Mouse (Mus musculus): ENCODE results near the gene Rasal2. TPM values are rescaled to one million over a fixed set of nuclear protein-coding genes. Genes with fewer than 3 reads are reported as not detected.
A peak's percentile ranks its signal among the peaks of the same experiment; 100 is the strongest.

The Rasal2 gene
- polyA plus RNA-seq, 1 experiment from 2014 or later: 4.0 TPM

DNA sequence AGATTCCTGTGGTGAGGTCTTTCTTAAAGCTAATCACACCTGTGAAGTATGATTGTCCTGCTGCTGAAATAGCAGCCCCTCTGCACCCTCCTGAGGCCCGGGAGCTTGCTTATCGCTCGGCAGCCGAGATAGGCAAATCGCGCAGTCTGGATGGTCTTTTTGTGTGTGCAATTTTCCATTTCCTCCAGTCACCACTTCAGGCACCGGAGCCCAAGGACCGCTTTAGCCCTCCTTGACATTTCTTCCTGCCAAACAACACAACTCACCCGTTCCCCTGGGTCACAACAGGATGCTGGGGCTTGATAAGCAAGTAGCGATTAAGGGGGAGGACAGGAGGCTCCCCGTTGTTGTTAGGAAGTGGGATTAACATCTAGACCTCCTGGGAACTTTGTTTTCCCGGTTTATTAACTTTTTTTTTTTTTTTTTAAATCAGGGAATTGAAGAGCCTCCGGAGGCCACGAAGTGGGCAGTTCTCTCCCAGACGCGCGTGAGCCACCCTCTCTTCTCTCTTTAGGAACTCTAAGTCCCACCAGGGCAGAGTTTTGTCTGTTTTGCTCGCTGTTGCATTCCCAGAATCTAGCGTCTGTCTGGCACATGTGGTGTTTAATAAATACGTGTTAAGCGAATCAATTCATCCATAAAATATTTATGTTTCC lies 37.7 kb upstream of the Rasal2 start:
- peak overlapping the region; percentile 20 for H3K4me3 ChIP-seq (ENCODE audit: low read length)
- no peaks in the 10 kb centered on the region for H3K9me3 ChIP-seq (ENCODE audit: control insufficient read depth, low read length)
- H3K4me2 ChIP-seq (ENCODE audit: low read depth, low read length): peak overlapping the region; percentile 51
- peak overlapping the region; percentile 58 for H3K9ac ChIP-seq (ENCODE audit: low read depth, low read length)
- H3K4me1 ChIP-seq (ENCODE audit: control insufficient read depth, insufficient read depth, low read length): peaks cover 12% of the 10 kb centered on the region; the same call in 1 of the 2 replicates
- ATAC-seq: peak; percentile 71
- no peaks in the 10 kb centered on the region for H3K36me3 ChIP-seq (ENCODE audit: control insufficient read depth, insufficient read depth, low read length)
- H3K27ac ChIP-seq (ENCODE audit: low read length): peak overlapping the region; percentile 33; the same call in 1 of the 2 replicates
- H3K27me3 ChIP-seq (replicated peaks; ENCODE audit: control insufficient read depth, insufficient read depth, low read length): no peaks in the 10 kb centered on the region; the same call in 1 of the 2 replicates
- 12% methylated on average over 21 of the region's 21 CpGs for WGBS

DNA sequence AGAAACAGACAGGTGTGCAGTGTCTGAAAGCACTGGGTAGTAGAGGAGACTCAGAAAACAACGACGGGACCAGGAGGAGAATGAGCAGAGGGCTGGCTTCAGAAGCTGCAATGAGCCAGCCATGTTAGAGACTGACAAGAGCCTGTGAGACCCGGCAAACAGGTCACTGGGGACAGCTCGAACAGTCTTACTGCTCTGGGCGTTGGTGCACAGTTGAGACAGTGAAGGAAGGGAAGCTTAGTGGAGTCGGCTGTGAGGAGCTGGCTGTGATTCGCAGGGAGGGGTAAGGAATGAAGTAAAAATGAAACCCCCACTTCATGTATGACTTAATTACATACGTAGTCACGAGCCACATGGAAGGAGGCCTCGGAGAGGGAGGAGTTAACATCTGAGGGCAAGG lies 37.1 kb upstream of the Rasal2 start:
- Histone ChIP-seq H3K4me1 (ENCODE audit: control insufficient read depth, insufficient read depth, low read length) (peaks cover 12% of the 10 kb centered on the region; the same call in 1 of the 2 replicates), H3K9me3 (ENCODE audit: control insufficient read depth, low read length) (no peaks in the 10 kb centered on the region), H3K27ac (ENCODE audit: low read length) (peak overlapping the region; percentile 33; the same call in 1 of the 2 replicates), H3K9ac (ENCODE audit: low read depth, low read length) (peak overlapping the region; percentile 58), H3K4me3 (ENCODE audit: low read length) (peak overlapping the region; percentile 20), H3K27me3 (replicated peaks; ENCODE audit: control insufficient read depth, insufficient read depth, low read length) (no peaks in the 10 kb centered on the region; the same call in 1 of the 2 replicates), H3K4me2 (ENCODE audit: low read depth, low read length) (peak overlapping the region; percentile 51), H3K36me3 (ENCODE audit: control insufficient read depth, insufficient read depth, low read length) (no peaks in the 10 kb centered on the region)
- WGBS: 14% methylated on average over 10 of the region's 10 CpGs
- ATAC-seq: peak; percentile 70

GRCm38 (mm10) chr1:157448805-157449188 lies 36.4 kb upstream of the Rasal2 start:
- WGBS: 73% methylated on average over 5 of the region's 5 CpGs
- Histone ChIP-seq H3K4me3 (ENCODE audit: low read length) (no peak overlapping the region), H3K9ac (ENCODE audit: low read depth, low read length) (no peak overlapping the region), H3K9me3 (ENCODE audit: control insufficient read depth, low read length) (no peaks in the 10 kb centered on the region), H3K4me1 (ENCODE audit: control insufficient read depth, insufficient read depth, low read length) (peaks cover 12% of the 10 kb centered on the region; the same call in 1 of the 2 replicates), H3K27me3 (replicated peaks; ENCODE audit: control insufficient read depth, insufficient read depth, low read length) (no peaks in the 10 kb centered on the region; the same call in 1 of the 2 replicates), H3K4me2 (ENCODE audit: low read depth, low read length) (no peak overlapping the region), H3K36me3 (ENCODE audit: control insufficient read depth, insufficient read depth, low read length) (no peaks in the 10 kb centered on the region), H3K27ac (ENCODE audit: low read length) (no peak overlapping the region)
- ATAC-seq: no peak

DNA sequence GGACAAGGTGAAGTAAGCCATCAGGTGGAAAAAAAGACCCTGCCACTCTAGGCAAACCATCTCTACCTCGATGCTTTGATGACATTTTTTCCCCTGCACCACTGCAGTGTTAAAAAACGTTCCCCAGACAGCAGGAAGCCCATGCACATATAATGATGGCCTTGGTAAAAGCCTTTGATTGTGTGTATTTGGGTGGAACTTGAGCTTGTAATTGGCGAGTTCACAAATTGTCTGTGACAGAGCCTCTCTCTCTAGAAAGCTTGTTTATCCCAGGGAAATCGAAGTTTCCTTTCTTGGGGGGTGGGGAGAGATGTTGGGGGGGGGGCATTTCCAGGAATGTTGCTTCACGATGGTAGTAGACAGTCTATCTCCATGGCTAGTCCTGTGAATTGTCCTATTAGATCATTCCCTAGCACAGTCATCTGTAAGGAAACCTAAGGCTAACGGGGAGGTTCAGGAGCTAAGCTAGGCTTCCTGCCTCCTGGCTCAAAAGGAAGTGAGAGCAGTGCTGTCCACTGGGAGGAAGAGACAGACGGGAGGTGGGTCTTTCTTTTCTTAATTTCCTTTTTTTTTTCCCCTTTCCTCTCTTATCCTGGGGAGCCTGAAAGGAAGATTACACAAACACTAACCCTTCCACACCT lies 35.9 kb upstream of the Rasal2 start:
- Histone ChIP-seq H3K4me1 (ENCODE audit: control insufficient read depth, insufficient read depth, low read length) (peaks cover 15% of the 10 kb centered on the region), H3K27ac (ENCODE audit: low read length) (no peak overlapping the region), H3K4me3 (ENCODE audit: low read length) (no peak overlapping the region), H3K9ac (ENCODE audit: low read depth, low read length) (no peak overlapping the region), H3K9me3 (ENCODE audit: control insufficient read depth, low read length) (no peaks in the 10 kb centered on the region), H3K36me3 (ENCODE audit: control insufficient read depth, insufficient read depth, low read length) (no peaks in the 10 kb centered on the region), H3K27me3 (replicated peaks; ENCODE audit: control insufficient read depth, insufficient read depth, low read length) (no peaks in the 10 kb centered on the region; the same call in 1 of the 2 replicates), H3K4me2 (ENCODE audit: low read depth, low read length) (no peak overlapping the region)
- 38% methylated on average over 7 of the region's 7 CpGs for WGBS
- no peak for ATAC-seq

GRCm38 (mm10) chr1:157447142-157447541 lies 34.7 kb upstream of the Rasal2 start:
- Histone ChIP-seq H3K4me3 (ENCODE audit: low read length) (no peak overlapping the region), H3K4me2 (ENCODE audit: low read depth, low read length) (no peak overlapping the region), H3K27ac (ENCODE audit: low read length) (no peak overlapping the region), H3K27me3 (replicated peaks; ENCODE audit: control insufficient read depth, insufficient read depth, low read length) (no peaks in the 10 kb centered on the region; the same call in 1 of the 2 replicates), H3K9ac (ENCODE audit: low read depth, low read length) (no peak overlapping the region), H3K4me1 (ENCODE audit: control insufficient read depth, insufficient read depth, low read length) (peaks cover 19% of the 10 kb centered on the region), H3K36me3 (ENCODE audit: control insufficient read depth, insufficient read depth, low read length) (no peaks in the 10 kb centered on the region), H3K9me3 (ENCODE audit: control insufficient read depth, low read length) (no peaks in the 10 kb centered on the region)
- no peak for ATAC-seq
- WGBS: 50% methylated on average over 4 of the region's 4 CpGs

DNA sequence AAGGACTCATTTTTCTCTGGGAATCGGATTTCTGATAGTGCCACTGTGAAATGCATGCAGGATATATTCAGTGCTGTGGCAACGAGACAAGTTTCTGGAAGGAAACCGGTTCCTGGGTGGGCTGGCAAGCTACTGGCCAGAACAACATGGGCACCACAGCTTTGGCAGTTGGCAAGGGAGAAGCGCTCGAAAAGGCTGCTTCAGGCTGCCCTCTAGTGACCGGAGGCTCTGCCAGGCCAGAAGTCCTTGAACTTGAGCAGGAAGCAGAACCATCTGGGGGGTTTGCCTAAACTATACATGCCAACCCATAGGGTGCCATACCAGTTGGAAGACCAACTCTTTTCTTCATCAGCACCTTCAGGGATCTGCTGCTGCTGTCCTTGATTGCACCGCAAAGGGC lies 33.9 kb upstream of the Rasal2 start:
- no peak overlapping the region for H3K4me2 ChIP-seq (ENCODE audit: low read depth, low read length)
- H3K9ac ChIP-seq (ENCODE audit: low read depth, low read length): no peak overlapping the region
- H3K27me3 ChIP-seq (replicated peaks; ENCODE audit: control insufficient read depth, insufficient read depth, low read length): no peaks in the 10 kb centered on the region; the same call in 1 of the 2 replicates
- no peak for ATAC-seq
- WGBS: 73% methylated on average over 7 of the region's 7 CpGs
- H3K36me3 ChIP-seq (ENCODE audit: control insufficient read depth, insufficient read depth, low read length): no peaks in the 10 kb centered on the region
- peaks cover 19% of the 10 kb centered on the region for H3K4me1 ChIP-seq (ENCODE audit: control insufficient read depth, insufficient read depth, low read length)
- H3K4me3 ChIP-seq (ENCODE audit: low read length): no peak overlapping the region
- H3K9me3 ChIP-seq (ENCODE audit: control insufficient read depth, low read length): no peaks in the 10 kb centered on the region
- no peak overlapping the region for H3K27ac ChIP-seq (ENCODE audit: low read length)

- Histone ChIP-seq H3K9me3 (ENCODE audit: control insufficient read depth, low read length) (no peaks in the 10 kb centered on the region), H3K4me1 (ENCODE audit: control insufficient read depth, insufficient read depth, low read length) (peaks cover 18% of the 10 kb centered on the region), H3K4me2 (ENCODE audit: low read depth, low read length) (no peak overlapping the region), H3K27ac (ENCODE audit: low read length) (no peak overlapping the region), H3K9ac (ENCODE audit: low read depth, low read length) (no peak overlapping the region), H3K27me3 (replicated peaks; ENCODE audit: control insufficient read depth, insufficient read depth, low read length) (no peaks in the 10 kb centered on the region), H3K4me3 (ENCODE audit: low read length) (no peak overlapping the region), H3K36me3 (ENCODE audit: control insufficient read depth, insufficient read depth, low read length) (no peaks in the 10 kb centered on the region)
- 92% methylated on average over 6 of the region's 6 CpGs for WGBS
- ATAC-seq: no peak
Observed at GRCm38 (mm10) chr1:157445398-157445910, 33.1 kb upstream of the Rasal2 start.

GRCm38 (mm10) chr1:157444632-157445300 lies 32.4 kb upstream of the Rasal2 start:
- Histone ChIP-seq H3K9me3 (ENCODE audit: control insufficient read depth, low read length) (no peaks in the 10 kb centered on the region), H3K4me1 (ENCODE audit: control insufficient read depth, insufficient read depth, low read length) (peaks cover 11% of the 10 kb centered on the region), H3K27ac (ENCODE audit: low read length) (no peak overlapping the region), H3K4me3 (ENCODE audit: low read length) (no peak overlapping the region), H3K36me3 (ENCODE audit: control insufficient read depth, insufficient read depth, low read length) (no peaks in the 10 kb centered on the region), H3K4me2 (ENCODE audit: low read depth, low read length) (no peak overlapping the region), H3K9ac (ENCODE audit: low read depth, low read length) (no peak overlapping the region), H3K27me3 (replicated peaks; ENCODE audit: control insufficient read depth, insufficient read depth, low read length) (no peaks in the 10 kb centered on the region)
- no peak for ATAC-seq
- 68% methylated on average over 13 of the region's 13 CpGs for WGBS

Measured in intestine, embryonic 16.5 days (tissue).